ENCODE assay signal across 8 mouse cellular contexts in the genomic region with DNA sequence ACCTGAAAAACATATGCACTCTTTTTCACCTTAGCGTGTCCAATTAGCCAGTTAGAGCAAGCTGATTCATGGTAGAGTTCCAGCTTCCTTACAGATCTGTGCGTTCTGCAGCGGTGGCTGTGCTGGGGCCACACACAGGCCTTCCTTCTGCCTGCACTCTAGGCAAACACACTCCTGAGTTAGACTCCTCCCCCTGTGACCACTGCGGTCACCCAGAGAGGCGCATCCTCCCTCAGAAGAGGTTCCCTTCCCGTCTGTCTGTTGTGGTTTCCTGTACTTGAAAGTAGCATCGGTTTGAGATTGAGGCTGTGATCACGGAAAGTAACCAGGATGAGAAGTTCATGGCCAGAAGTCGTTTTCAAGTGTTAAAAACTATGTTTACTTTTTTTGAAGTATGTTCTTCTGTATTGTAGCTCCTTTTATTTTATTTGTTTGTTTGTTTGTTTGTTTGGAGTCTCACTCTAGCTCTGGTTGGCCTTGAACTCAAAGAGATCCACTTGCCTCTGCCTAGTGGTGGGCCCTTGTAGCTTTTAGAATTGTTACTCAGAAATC.
DNase-seq lines count a peak whose midpoint lies in the region; ATAC-seq lines count a peak whose summit lies in the region.

No protein-coding gene starts in this region.

- DNase-seq in limb, embryonic 10.5 days (ENCODE audit: low spot score) = no peak
- DNase-seq in thymus, postnatal 4 days = peak; percentile 72
- no peak for DNase-seq in left cerebral cortex, postnatal 14 days (ENCODE audit: low spot score in 2 of 2)

- H3K27me3 ChIP-seq in limb, embryonic 12.5 days = no peaks in the 10 kb centered on the region
- H3K27me3 ChIP-seq in limb, embryonic 10.5 days (ENCODE audit: low read depth, poor library complexity, severe bottlenecking) = no peaks in the 10 kb centered on the region
- H3K27me3 ChIP-seq in intestine, embryonic 16.5 days (replicated peaks; ENCODE audit: control insufficient read depth, insufficient read depth, low read length) = no peaks in the 10 kb centered on the region
- H3K27me3 ChIP-seq in midbrain, embryonic 15.5 days (replicated peaks) = no peaks in the 10 kb centered on the region

- no peak overlapping the region for H3K9ac ChIP-seq in limb, embryonic 12.5 days (replicated peaks)
- H3K9ac ChIP-seq in intestine, embryonic 16.5 days (ENCODE audit: low read depth, low read length) = no peak overlapping the region
- no peak overlapping the region for H3K9ac ChIP-seq in midbrain, embryonic 15.5 days

- no peak overlapping the region for H3K4me2 ChIP-seq in limb, embryonic 12.5 days
- H3K4me2 ChIP-seq in intestine, embryonic 16.5 days (ENCODE audit: low read depth, low read length) = no peak overlapping the region
- no peak overlapping the region for H3K4me2 ChIP-seq in midbrain, embryonic 15.5 days

- intact Hi-C loops in left cerebral cortex, postnatal 14 days (cut with DNase I) = loop anchor here (5.0 kb wide), 1 partner anchor 91 kb away; no protein-coding TSS in a partner anchor

- peaks cover 64% of the 10 kb centered on the region for H3K36me3 ChIP-seq in limb, embryonic 12.5 days
- peaks cover 73% of the 10 kb centered on the region for H3K36me3 ChIP-seq in limb, embryonic 10.5 days
- no peaks in the 10 kb centered on the region for H3K36me3 ChIP-seq in intestine, embryonic 16.5 days (ENCODE audit: control insufficient read depth, insufficient read depth, low read length)
- H3K36me3 ChIP-seq in midbrain, embryonic 15.5 days (replicated peaks) = peaks cover 28% of the 10 kb centered on the region

- H3K4me3 ChIP-seq in limb, embryonic 12.5 days (replicated peaks) = no peak overlapping the region
- no peak overlapping the region for H3K4me3 ChIP-seq in limb, embryonic 10.5 days
- no peak overlapping the region for H3K4me3 ChIP-seq in intestine, embryonic 16.5 days (ENCODE audit: low read length)
- no peak overlapping the region for H3K4me3 ChIP-seq in midbrain, embryonic 15.5 days

- WGBS in limb, embryonic 12.5 days = 81% methylated on average over 9 of the region's 9 CpGs
- WGBS in limb, embryonic 10.5 days = 76% methylated on average over 9 of the region's 9 CpGs
- WGBS in intestine, embryonic 16.5 days = 54% methylated on average over 9 of the region's 9 CpGs
- whole genome bisulfite sequencing in midbrain, embryonic 15.5 days = 69% methylated on average over 9 of the region's 9 CpGs

- H3K27ac ChIP-seq in limb, embryonic 12.5 days = 0 out of 2 replicates have a peak overlapping the region, but pooled peaks have one; percentile 76
- H3K27ac ChIP-seq in limb, embryonic 10.5 days = no peak overlapping the region
- no peak overlapping the region for H3K27ac ChIP-seq in intestine, embryonic 16.5 days (ENCODE audit: low read length)
- H3K27ac ChIP-seq in midbrain, embryonic 15.5 days = no peak overlapping the region

- H3K4me1 ChIP-seq in limb, embryonic 12.5 days (replicated peaks) = peaks cover 12% of the 10 kb centered on the region; the same call in 1 of the 2 replicates
- H3K4me1 ChIP-seq in limb, embryonic 10.5 days = 0 out of 2 replicates have a peak, but pooled peaks cover 3% of the 10 kb centered on the region
- peaks cover 9% of the 10 kb centered on the region for H3K4me1 ChIP-seq in intestine, embryonic 16.5 days (ENCODE audit: control insufficient read depth, insufficient read depth, low read length)
- peaks cover 4% of the 10 kb centered on the region; the same call in 1 of the 2 replicates for H3K4me1 ChIP-seq in midbrain, embryonic 15.5 days

- ATAC-seq in limb, embryonic 12.5 days (ENCODE audit: insufficient number of reproducible peaks, insufficient read depth, low FRiP score, low TSS enrichment, low read depth) = no peak
- peak; percentile 59 for ATAC-seq in intestine, embryonic 16.5 days
- ATAC-seq in megakaryocyte, adult 5-6 weeks (ENCODE audit: poor library complexity, severe bottlenecking) = peak; percentile 100
- ATAC-seq in midbrain, embryonic 15.5 days (replicated peaks) = no peak
- ATAC-seq in cerebellum, adult (ENCODE audit: insufficient number of reproducible peaks, low FRiP score, low TSS enrichment) = no peak

- no peaks in the 10 kb centered on the region for H3K9me3 ChIP-seq in limb, embryonic 12.5 days
- no peaks in the 10 kb centered on the region for H3K9me3 ChIP-seq in limb, embryonic 10.5 days (replicated peaks)
- H3K9me3 ChIP-seq in intestine, embryonic 16.5 days (ENCODE audit: control insufficient read depth, low read length) = no peaks in the 10 kb centered on the region
- no peaks in the 10 kb centered on the region for H3K9me3 ChIP-seq in midbrain, embryonic 15.5 days

Comparison
In these comparisons a context has a peak if more than half of its experiments do, and no peak if none do; other contexts are left out.
1. ATAC-seq: peak in intestine, embryonic 16.5 days (single experiment) and megakaryocyte, adult 5-6 weeks (single experiment); none in limb, embryonic 12.5 days (single experiment), midbrain, embryonic 15.5 days (single experiment) and cerebellum, adult (single experiment).